Mouse (Mus musculus) layer of hippocampus, postnatal 36 days (tissue): ENCODE measurements around the gene S100a10. TPM values are rescaled to one million over a fixed set of nuclear protein-coding genes. Genes with fewer than 3 reads are reported as not detected.
"Not testable (repeated sequence)": the region's sequence is repeated elsewhere in the genome, so short reads cannot be mapped to it uniquely, and the experiment has no call there.

Experiments used
- DNase-seq, 2 experiments: peaks; one replicate each; pipeline ENCODE4 v3.0.0; 2022
- total RNA-seq, 2 experiments: library from RNA; stranded (reverse); gene quantifications; 2 replicates each; pipeline ENCODE4 v1.2.3; 2021

Gene S100a10
- total RNA-seq, 2 experiments from 2014 or later: 16.7 to 20.6 TPM

DNA sequence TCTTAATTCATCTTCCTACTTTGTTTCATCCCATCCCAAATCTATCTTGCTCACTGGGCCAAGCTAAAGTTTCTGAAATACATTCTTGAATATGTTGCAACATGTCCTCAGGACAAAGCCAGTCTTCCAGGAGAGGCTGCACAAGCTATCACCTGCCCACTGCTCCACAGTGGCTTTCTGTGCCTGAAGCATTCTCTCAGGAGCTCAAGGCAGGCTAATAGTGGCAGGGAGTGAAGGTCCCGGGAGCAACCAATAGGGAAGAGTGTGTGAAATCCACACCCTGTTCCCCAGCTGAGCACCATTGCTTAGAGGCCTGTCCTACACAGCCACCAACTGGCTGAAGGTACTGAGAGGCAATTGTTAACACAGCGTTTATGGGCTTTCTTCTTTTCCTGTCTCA is 26.1 kb downstream of the S100a10 start:
- DNase-seq: no peak

DNA sequence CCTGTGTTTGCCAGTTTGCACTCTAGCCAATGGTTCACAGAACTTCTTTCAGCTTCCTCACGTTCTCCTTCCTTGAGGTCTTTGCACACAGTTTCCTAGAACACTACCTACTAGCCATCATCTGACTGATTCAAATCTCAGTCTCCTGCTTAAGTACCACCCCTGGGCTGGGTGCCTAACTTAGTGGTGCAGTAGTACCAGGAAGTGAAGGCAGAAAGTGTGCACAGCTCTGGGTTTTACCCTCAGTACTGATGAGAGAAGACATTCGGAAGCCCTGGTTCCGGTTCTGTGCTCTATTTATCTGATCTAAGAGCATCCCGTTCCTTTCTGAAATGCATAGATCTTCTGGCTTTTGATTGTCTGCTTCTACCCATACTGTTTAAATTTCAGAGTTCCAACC is 26.8 kb downstream of the S100a10 start:
- no peak for DNase-seq

DNA sequence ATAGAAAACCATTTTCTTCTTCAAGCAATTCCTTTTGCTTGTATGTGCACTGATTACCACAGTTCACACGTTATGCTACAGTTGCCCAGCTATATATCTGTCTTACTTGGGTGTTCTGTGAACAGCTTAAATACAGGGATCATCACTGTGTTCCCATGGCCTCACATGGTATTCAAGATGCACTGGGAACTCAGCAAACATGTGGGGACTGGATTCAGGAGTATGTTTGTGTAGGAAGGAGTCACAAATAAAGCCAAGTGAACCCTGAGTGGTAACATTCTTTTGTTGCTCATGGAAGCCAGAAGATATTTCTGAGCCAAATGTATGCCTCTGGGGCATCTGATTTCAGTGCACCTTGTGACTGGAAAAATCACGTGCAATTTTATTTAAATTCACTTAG is 28.2 kb downstream of the S100a10 start:
- no peak for DNase-seq

DNA sequence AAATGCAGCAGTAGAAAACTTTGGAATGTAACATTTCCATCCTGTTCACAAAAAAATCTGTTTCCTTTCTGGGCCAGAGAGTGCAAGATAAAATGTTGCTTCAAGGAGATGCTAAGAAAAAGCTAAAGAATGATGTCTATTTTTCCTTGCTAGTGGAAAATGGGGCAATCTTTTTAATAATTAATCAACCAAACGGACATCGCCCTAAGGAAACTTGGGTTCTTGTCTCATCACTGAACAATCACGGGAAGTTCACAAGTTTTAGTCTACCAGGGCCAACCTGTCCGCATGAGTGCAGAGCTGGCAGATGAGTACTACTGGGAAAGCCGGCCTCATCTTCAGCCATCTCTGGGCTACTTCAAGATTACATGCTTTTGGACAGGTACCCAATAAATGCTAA is 34.7 kb downstream of the S100a10 start:
- DNase-seq: no peak

- no peak for DNase-seq
These were observed 35.4 kb downstream of the S100a10 start for GRCm38 (mm10) chr3:93590256-93590655.

DNA sequence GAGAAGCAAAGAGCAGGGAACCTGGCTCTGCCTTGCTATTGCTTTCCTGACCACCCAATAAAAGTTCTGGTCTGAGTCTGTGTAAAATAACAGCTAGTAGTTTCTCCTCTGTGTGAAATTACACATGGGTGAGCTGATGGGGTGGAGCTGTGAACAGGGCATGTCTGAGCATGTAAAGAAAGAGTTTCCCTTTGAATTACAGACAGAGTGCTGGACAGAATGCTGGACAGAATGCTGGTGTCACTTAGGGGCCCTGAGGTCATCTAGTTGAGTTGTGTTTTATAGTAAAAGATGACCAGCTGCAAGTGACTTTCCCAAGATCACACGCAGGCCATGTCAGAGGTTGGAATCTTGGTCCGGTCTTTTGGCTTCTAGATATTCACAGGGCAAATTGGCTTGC is 37.2 kb downstream of the S100a10 start:
- no peak for DNase-seq

- DNase-seq: no peak
These were observed 38.1 kb downstream of the S100a10 start for GRCm38 (mm10) chr3:93592976-93593375.

DNA sequence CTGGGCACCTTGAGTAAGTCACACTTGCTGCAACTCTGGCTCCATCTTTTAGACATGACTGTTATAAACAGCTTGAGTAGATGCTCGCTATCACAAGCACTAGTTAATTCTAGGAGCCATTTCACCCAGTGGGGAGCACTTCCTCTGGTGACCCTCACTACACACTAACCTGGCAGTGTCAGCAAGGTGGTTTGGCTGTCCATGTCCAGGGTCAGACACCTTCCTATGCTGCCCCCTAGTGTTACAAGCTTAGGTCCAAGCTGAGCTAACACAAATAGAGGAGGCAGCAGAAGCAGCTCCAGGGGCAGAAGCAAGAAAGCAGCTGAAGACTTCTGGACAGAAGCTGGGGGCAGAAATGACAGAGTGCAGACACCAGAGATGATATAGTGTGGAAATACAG is 38.6 kb downstream of the S100a10 start:
- no peak for DNase-seq

- DNase-seq: no peak
These were observed 41.8 kb downstream of the S100a10 start for GRCm38 (mm10) chr3:93596632-93597031.

DNA sequence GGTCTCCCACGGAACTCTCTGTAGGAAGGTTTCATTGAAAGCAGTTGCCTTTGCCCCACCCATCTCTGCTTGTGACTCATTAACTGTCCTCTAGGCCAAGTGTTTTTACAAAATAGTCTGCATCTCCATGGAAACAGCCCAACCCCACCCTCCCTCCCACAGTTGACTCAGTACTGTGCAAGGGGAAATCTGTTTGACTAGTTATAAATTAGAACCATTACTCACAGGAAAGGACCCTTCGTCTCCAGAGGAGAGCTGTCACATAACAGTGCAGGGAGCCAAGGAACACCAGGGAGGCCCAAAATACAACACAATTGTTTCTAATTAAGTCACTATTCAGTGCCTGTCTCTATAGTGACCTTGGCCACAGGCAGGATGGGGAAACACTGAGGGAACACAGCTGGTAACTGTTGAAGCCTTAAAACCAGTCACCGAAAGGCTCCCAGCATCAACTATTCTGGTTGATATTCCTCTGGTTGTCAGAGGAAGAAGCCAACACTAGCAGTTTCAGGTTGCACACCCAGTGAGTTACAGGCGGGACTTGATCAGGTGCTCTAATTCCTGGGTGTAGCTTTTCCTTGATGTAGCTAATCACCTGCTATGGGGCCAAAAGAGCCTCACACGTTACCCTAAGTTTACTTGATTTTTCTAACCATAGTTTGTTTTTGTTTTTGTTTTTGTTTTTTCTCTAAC is 42.5 kb downstream of the S100a10 start:
- peak; percentile 3 to 14 for DNase-seq

- DNase-seq: no peak
These were observed 43.1 kb downstream of the S100a10 start for GRCm38 (mm10) chr3:93597970-93598369.

- no peak for DNase-seq
These were observed 45.3 kb downstream of the S100a10 start for GRCm38 (mm10) chr3:93600206-93600605.

DNA sequence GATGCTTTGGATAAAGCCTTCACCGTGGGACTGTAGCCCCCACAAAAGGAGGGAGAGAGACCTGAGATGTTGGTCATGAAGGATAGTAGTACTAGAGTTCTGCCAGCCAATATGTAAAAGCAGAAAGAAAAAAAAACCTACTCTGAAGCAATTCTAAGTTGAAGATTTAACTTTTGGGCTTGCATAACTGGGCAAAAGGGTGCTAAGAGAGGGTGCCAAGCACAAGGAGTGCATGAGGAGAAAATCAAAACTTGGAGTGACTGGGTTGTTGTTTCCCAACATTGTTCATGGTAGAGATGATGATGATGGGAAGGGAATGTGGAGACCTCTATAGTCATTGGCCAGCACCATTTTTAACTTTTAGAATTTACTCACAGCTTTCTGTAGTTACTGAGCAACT is 47.0 kb downstream of the S100a10 start:
- no peak for DNase-seq

DNA sequence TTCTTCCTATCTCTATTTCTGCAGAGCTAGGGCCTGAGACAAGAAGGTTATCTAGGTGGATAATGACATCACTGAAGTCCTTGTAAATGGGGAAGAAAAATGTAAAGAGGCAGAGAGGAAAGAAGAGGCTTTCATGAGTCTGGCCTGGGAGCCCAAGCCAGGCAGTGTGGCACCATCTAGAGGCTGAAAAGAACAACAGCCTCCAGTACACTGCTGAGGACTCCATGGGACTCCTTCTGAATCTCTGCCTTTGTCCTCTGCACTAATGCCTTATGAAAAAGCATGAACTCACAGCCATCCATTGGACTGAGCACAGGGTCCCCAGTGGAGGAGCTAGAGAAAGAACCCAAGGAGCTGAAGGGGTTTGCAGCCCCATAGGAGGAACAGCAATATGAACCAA is 54.1 kb downstream of the S100a10 start:
- DNase-seq: not testable (repeated sequence)

Other genes starting within 250 kb of the S100a10 start
- not detected for gene Hrnr, start 235.3 kb upstream of the S100a10 start, total RNA-seq
- gene Rptn, start 161.4 kb upstream of the S100a10 start, total RNA-seq: not detected
- 1 to 10 TPM in 1 of 2 experiments, under 1 TPM in 1; 0.91 to 1.1 TPM for gene Tchh, start 112.8 kb upstream of the S100a10 start, total RNA-seq
- gene Tchhl1, start 86.3 kb upstream of the S100a10 start, total RNA-seq: not detected
- gene S100a11, start 34.6 kb upstream of the S100a10 start, total RNA-seq: 1 to 10 TPM; 3.8 to 8.2 TPM
- gene Tdpoz2, start 97.6 kb downstream of the S100a10 start, total RNA-seq: not detected
- gene Tdpoz1, start 121.2 kb downstream of the S100a10 start, total RNA-seq: not detected
- gene Gm37596, start 138.0 kb downstream of the S100a10 start, total RNA-seq: not detected
- gene Gm5773, start 217.9 kb downstream of the S100a10 start, total RNA-seq: not detected
- gene Tdpoz4, start 241.3 kb downstream of the S100a10 start, total RNA-seq: not detected